Mouse (Mus musculus) MEL (cell line): ENCODE results near the gene Tmem82. TPM values are rescaled to one million over a fixed set of nuclear protein-coding genes. Genes with fewer than 3 reads are reported as not detected.

ENCODE experiments used
- DNase-seq: peaks from one replicate; pipeline ENCODE4 v3.0.0; 2011; ENCODE audit warnings: low read depth, low spot score
- H3K27ac ChIP-seq: 2 replicates; pipeline ENCODE4 v1.5.1; 2012; ENCODE audit warnings: low read depth, mild to moderate bottlenecking, control low read depth, low read length, moderate library complexity; ENCODE audit not compliant: control insufficient read depth
- H3K27me3 ChIP-seq, 2 experiments: fragments of 150-350 bp in 1 of 2; sonication (generic) in 1 of 2; 2 replicates each; pipeline ENCODE4 v1.6.1; 2012; ENCODE audit warnings: low read length in 2 of 2, mild to moderate bottlenecking in 2 of 2, improper control_type of control experiment in 1 of 2, moderate library complexity in 1 of 2; ENCODE audit not compliant: insufficient read depth in 2 of 2, control insufficient read depth in 1 of 2
- H3K36me3 ChIP-seq, 2 experiments: 2 replicates each; pipeline ENCODE4 v1.6.1; 2012 to 2014; ENCODE audit warnings: low read length in 2 of 2, improper control_type of control experiment in 1 of 2, inconsistent platforms in 1 of 2, mild to moderate bottlenecking in 1 of 2; ENCODE audit not compliant: insufficient read depth in 2 of 2, control insufficient read depth in 1 of 2
- H3K4me1 ChIP-seq, 2 experiments: fragments of 150-350 bp in 1 of 2; sonication (generic) in 1 of 2; 2 replicates each; pipeline ENCODE4 v1.6.1; 2012; ENCODE audit warnings: low read length in 2 of 2, improper control_type of control experiment in 1 of 2, mild to moderate bottlenecking in 1 of 2; ENCODE audit not compliant: insufficient read depth in 2 of 2, control insufficient read depth in 1 of 2
- H3K4me3 ChIP-seq, 2 experiments: fragments of 150-350 bp in 1 of 2; sonication (generic) in 1 of 2; 2 replicates each; pipeline ENCODE4 v1.5.1; 2012; ENCODE audit warnings: low read depth in 2 of 2, low read length in 2 of 2, mild to moderate bottlenecking in 2 of 2, moderate library complexity in 2 of 2, control low read depth in 1 of 2, improper control_type of control experiment in 1 of 2; ENCODE audit not compliant: control insufficient read depth in 1 of 2, insufficient read depth in 1 of 2
- H3K79me2 ChIP-seq: 2 replicates; pipeline ENCODE4 v1.6.1; 2012; ENCODE audit warnings: mild to moderate bottlenecking, low read length, moderate library complexity; ENCODE audit not compliant: control insufficient read depth, poor library complexity, insufficient read depth
- H3K9ac ChIP-seq: 2 replicates; pipeline ENCODE4 v1.6.1; 2012; ENCODE audit warnings: low read depth, mild to moderate bottlenecking, control low read depth, low read length, moderate library complexity; ENCODE audit not compliant: control insufficient read depth, poor library complexity, severe bottlenecking
- H3K9me3 ChIP-seq: fragments of 150-350 bp; sonication (generic); replicated peaks from 2 replicates; pipeline ENCODE4 v1.6.1; 2012; ENCODE audit warnings: mild to moderate bottlenecking, low read length, improper control_type of control experiment, moderate library complexity; ENCODE audit not compliant: insufficient read depth
- CHD1 ChIP-seq: IDR thresholded peaks from 2 replicates; pipeline ENCODE4 v1.6.1; 2012; ENCODE audit warnings: low read depth, mild to moderate bottlenecking, inconsistent platforms, low read length, improper control_type of control experiment
- CHD2 ChIP-seq: IDR thresholded peaks from 2 replicates; pipeline ENCODE4 v1.6.1; 2011; ENCODE audit warnings: low read length, improper control_type of control experiment
- CTCF ChIP-seq, 3 experiments: IDR thresholded peaks in 2 of 3; conservative IDR thresholded peaks in 1 of 3; 2 replicates each; pipeline ENCODE4 v1.5.1; 2011 to 2012; ENCODE audit warnings: low read length in 3 of 3, low read depth in 2 of 3, mild to moderate bottlenecking in 2 of 3, improper control_type of control experiment in 1 of 3, inconsistent platforms in 1 of 3, mixed read lengths in 1 of 3, moderate library complexity in 1 of 3; ENCODE audit not compliant: control insufficient read depth in 1 of 3, insufficient read depth in 1 of 3, poor library complexity in 1 of 3, severe bottlenecking in 1 of 3
- E2F4 ChIP-seq: IDR thresholded peaks from 2 replicates; pipeline ENCODE4 v1.6.1; 2011; ENCODE audit warnings: low read depth, low read length, improper control_type of control experiment, borderline replicate concordance
- GATA1 ChIP-seq: IDR thresholded peaks from 2 replicates; pipeline ENCODE4 v1.6.1; 2011; ENCODE audit warnings: low read depth, low read length, improper control_type of control experiment
- HCFC1 ChIP-seq: IDR thresholded peaks from 2 replicates; pipeline ENCODE4 v1.6.1; 2012; ENCODE audit warnings: low read depth, mild to moderate bottlenecking, inconsistent platforms, low read length, improper control_type of control experiment, moderate library complexity
- JUND ChIP-seq: IDR thresholded peaks from 2 replicates; pipeline ENCODE4 v1.6.1; 2011; ENCODE audit warnings: low read depth, mild to moderate bottlenecking, improper control_type of control experiment, low read length
- KAT2A ChIP-seq: conservative IDR thresholded peaks from 2 replicates; pipeline ENCODE4 v1.6.1; 2012; ENCODE audit warnings: low read depth, low read length, improper control_type of control experiment, inconsistent platforms
- MAX ChIP-seq: IDR thresholded peaks from 2 replicates; pipeline ENCODE4 v1.6.1; 2011; ENCODE audit warnings: low read length, improper control_type of control experiment
- MXI1 ChIP-seq: IDR thresholded peaks from 2 replicates; pipeline ENCODE4 v1.6.1; 2011; ENCODE audit warnings: mild to moderate bottlenecking, low read depth, low read length, improper control_type of control experiment
- MYB ChIP-seq: IDR thresholded peaks from 2 replicates; pipeline ENCODE4 v1.6.1; 2011; ENCODE audit warnings: mild to moderate bottlenecking, low read depth, low read length, improper control_type of control experiment
- MYC ChIP-seq: IDR thresholded peaks from 2 replicates; pipeline ENCODE4 v1.6.1; 2011; ENCODE audit warnings: low read depth, mild to moderate bottlenecking, low read length, improper control_type of control experiment, moderate library complexity
- NELFE ChIP-seq: IDR thresholded peaks from 2 replicates; pipeline ENCODE4 v1.6.1; 2011; ENCODE audit warnings: low read depth, low read length, improper control_type of control experiment
- POLR2A ChIP-seq, 2 experiments: IDR thresholded peaks; 2 replicates each; pipeline ENCODE4 v1.6.1; 2011 to 2012; ENCODE audit warnings: low read length in 2 of 2, mild to moderate bottlenecking in 2 of 2, control low read depth in 1 of 2, improper control_type of control experiment in 1 of 2, low read depth in 1 of 2, moderate library complexity in 1 of 2; ENCODE audit not compliant: control insufficient read depth in 1 of 2, insufficient read depth in 1 of 2, poor library complexity in 1 of 2
- RCOR1 ChIP-seq: IDR thresholded peaks from 2 replicates; pipeline ENCODE4 v1.6.1; 2012; ENCODE audit warnings: low read depth, mild to moderate bottlenecking, inconsistent platforms, low read length, improper control_type of control experiment
- UBTF ChIP-seq: IDR thresholded peaks from 2 replicates; pipeline ENCODE4 v1.6.1; 2012; ENCODE audit warnings: low read depth, mild to moderate bottlenecking, inconsistent platforms, low read length, improper control_type of control experiment, moderate library complexity, borderline replicate concordance; ENCODE audit not compliant: insufficient read depth
- USF1 ChIP-seq: IDR thresholded peaks from 2 replicates; pipeline ENCODE4 v1.6.1; 2014; ENCODE audit warnings: low read depth, mild to moderate bottlenecking, inconsistent platforms, low read length, improper control_type of control experiment, moderate library complexity
- ZNF384 ChIP-seq: IDR thresholded peaks from 2 replicates; pipeline ENCODE4 v1.6.1; 2012; ENCODE audit warnings: low read depth, mild to moderate bottlenecking, inconsistent platforms, low read length, improper control_type of control experiment
- polyA plus RNA-seq, 2 experiments: library from polyadenylated mRNA; stranded (reverse) in 1 of 2; unstranded in 1 of 2; fragments of >175 nt in 1 of 2; fragments of >200 nt in 1 of 2; gene quantifications; 2 replicates each; pipeline versions ENCODE4 v1.2.1 to v1.2.4; 2012; ENCODE audit warnings: low replicate concordance in 2 of 2, low read depth in 1 of 2; ENCODE audit not compliant: insufficient read length in 2 of 2, insufficient read depth in 1 of 2, missing spikeins in 1 of 2
- total RNA-seq: library from RNA; depleted of rRNA; stranded (reverse); fragments of 300-350 nt; gene quantifications from 2 replicates; pipeline ENCODE4 v1.2.3, GENCODE M21; 2012

Gene Tmem82
- total and polyA plus RNA-seq, 3 experiments: 0.21 TPM; not detected in 2

DNA sequence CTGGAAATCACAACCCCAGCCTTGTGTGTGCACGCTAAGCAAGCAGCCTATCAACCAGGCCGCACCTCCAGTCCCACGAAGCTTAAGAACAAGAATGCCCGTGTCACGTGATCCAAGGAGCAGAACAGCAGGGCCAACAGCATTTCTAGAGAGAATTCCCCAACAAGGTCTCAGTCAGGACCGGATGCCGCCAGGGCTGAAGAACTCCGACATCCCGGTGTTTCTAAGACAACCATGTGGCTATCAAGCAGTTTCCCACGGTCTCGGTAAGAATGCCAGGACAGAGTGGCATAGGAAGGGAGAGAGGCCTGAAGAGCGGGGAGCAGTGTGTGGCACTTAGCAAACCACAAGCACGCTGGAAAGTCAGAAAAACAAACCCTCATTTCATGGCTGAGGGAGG, 35.4 kb upstream of the Tmem82 start:
- H3K4me3 ChIP-seq: no peak overlapping the region
- no peaks in the 10 kb centered on the region for H3K27me3 ChIP-seq
- H3K9me3 ChIP-seq: no peaks in the 10 kb centered on the region
- H3K27ac ChIP-seq: no peak overlapping the region
- no peak for DNase-seq
- no peak for TF ChIP-seq HCFC1
- TF ChIP-seq MYB: no peak
- TF ChIP-seq JUND: no peak
- no peak for TF ChIP-seq CHD2
- no peak for TF ChIP-seq E2F4
- TF ChIP-seq USF1: no peak
- no peak for TF ChIP-seq UBTF
- no peaks in the 10 kb centered on the region for H3K79me2 ChIP-seq
- H3K4me1 ChIP-seq: peaks cover 0 to 5% of the 10 kb centered on the region in 2 experiments; a peak in 1 of 4 replicates
- H3K36me3 ChIP-seq: no peaks in the 10 kb centered on the region; a peak in 2 of 4 replicates
- H3K9ac ChIP-seq: no peak overlapping the region

DNA sequence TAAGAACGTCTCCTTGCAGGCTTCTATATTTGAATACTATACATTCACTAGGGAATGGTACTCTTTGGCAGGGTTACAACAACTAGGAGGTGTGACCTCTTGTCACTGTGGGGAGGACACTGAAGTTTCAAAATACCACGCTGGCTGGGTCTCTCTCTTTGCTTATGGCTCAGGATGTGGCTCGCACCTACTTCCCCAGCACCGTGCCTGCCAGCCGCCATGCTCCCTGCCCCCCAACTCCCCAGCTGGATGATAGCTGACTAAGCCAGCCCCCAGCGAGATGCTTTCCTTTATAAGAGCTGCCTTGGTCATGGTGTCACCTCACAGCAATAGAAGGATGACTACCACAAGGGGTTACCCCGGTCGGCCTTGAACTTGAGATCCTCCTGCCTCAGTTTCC, 34.6 kb upstream of the Tmem82 start:
- Histone ChIP-seq H3K36me3 (no peaks in the 10 kb centered on the region; a peak in 2 of 4 replicates), H3K4me1 (peaks cover 0 to 5% of the 10 kb centered on the region in 2 experiments; a peak in 1 of 4 replicates), H3K27ac (no peak overlapping the region), H3K9me3 (no peaks in the 10 kb centered on the region), H3K9ac (no peak overlapping the region), H3K27me3 (no peaks in the 10 kb centered on the region), H3K79me2 (no peaks in the 10 kb centered on the region), H3K4me3 (no peak overlapping the region)
- no peak for TF ChIP-seq MYB
- TF ChIP-seq POLR2A (IDR thresholded peaks at IDR 0.05; ENCODE audit: control insufficient read depth in 1 of 2, insufficient read depth in 1 of 2, low read depth in 1 of 2, low read length in 2 of 2, poor library complexity in 1 of 2): no peak
- no peak for TF ChIP-seq MXI1
- TF ChIP-seq UBTF: no peak
- no peak for TF ChIP-seq RCOR1
- no peak for TF ChIP-seq CHD1
- no peak for TF ChIP-seq MYC
- no peak for TF ChIP-seq E2F4
- no peak for TF ChIP-seq ZNF384
- no peak for TF ChIP-seq KAT2A
- no peak for TF ChIP-seq GATA1
- no peak for TF ChIP-seq CTCF (IDR thresholded peaks at IDR 0.05 in 2 of 3, conservative IDR thresholded peaks at IDR 0.05 in 1 of 3; ENCODE audit: control insufficient read depth in 1 of 3, insufficient read depth in 1 of 3, low read depth in 2 of 3, low read length in 3 of 3, poor library complexity in 1 of 3, severe bottlenecking in 1 of 3)
- TF ChIP-seq MAX: no peak
- no peak for TF ChIP-seq NELFE
- no peak for DNase-seq
